Mouse (Mus musculus): ENCODE results near the gene Bcas2. TPM values are rescaled to one million over a fixed set of nuclear protein-coding genes. Genes with fewer than 3 reads are reported as not detected.
A peak's percentile ranks its signal among the peaks of the same experiment; 100 is the strongest.

Bcas2 gene
- polyA plus RNA-seq, 1 experiment = 186 TPM

DNA sequence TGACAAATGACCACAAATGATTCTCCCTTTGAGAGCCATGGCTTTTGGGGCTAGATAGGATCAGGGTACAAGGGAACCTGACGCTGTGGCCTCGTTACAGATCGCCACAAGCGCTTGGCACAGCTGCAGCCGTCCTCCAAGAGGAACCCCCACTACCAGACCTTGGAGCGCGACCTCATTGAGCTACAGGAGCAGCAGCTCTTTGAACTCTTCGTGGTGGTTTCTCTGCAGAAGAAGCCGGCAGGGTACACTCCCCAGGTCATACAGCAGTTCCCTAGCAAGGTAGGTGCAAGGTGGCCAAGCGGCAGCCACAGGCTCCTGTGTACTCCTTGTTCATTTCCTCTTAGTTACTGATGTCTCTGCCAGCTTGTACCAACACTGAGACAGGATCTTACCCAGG, 22.5 kb upstream of the Bcas2 start:
- Histone ChIP-seq H3K27ac (ENCODE audit: insufficient read depth, low read length) (no peak overlapping the region), H3K27me3 (ENCODE audit: control insufficient read depth, insufficient read depth, low read length, poor library complexity, severe bottlenecking) (no peaks in the 10 kb centered on the region), H3K36me3 (ENCODE audit: control insufficient read depth, insufficient read depth, low read length, poor library complexity, severe bottlenecking) (peaks cover 28% of the 10 kb centered on the region), H3K4me1 (ENCODE audit: control insufficient read depth, insufficient read depth, low read length) (peaks cover 2% of the 10 kb centered on the region), H3K4me3 (ENCODE audit: low read depth, low read length) (no peak overlapping the region), H3K9ac (ENCODE audit: low read depth, poor library complexity, severe bottlenecking) (no peak overlapping the region), H3K9me3 (replicated peaks; ENCODE audit: control insufficient read depth, insufficient read depth, low read length, poor library complexity, severe bottlenecking) (no peaks in the 10 kb centered on the region)
- TF ChIP-seq POLR2A (IDR thresholded peaks at IDR 0.05; ENCODE audit: insufficient read depth, low read length) (no peak), EP300 (IDR thresholded peaks at IDR 0.05; ENCODE audit: insufficient read depth, low read depth, low read length) (no peak), CTCF (IDR thresholded peaks at IDR 0.05; ENCODE audit: low read depth, low read length) (no peak)

DNA sequence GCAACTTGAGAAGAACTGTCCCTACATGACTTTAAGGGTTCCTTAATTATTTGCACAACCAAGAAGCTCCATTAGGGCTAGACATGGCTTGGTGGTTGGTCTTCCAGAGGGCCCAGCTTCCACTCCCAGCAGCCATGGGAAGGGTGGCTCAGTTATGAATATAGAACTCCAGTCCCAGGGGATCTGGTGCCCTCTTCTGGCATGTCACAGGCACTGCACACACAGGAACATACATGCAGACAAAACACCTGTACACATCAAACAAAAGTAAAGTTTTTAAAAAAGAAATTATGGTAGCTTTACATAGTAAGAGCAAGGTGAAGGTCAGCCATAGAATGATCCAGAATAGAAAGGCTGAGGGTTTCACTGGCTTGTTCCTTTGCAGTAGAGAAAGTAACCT, 17.7 kb upstream of the Bcas2 start:
- H3K9me3 ChIP-seq (replicated peaks; ENCODE audit: control insufficient read depth, insufficient read depth, low read length, poor library complexity, severe bottlenecking) = no peaks in the 10 kb centered on the region
- H3K36me3 ChIP-seq (ENCODE audit: control insufficient read depth, insufficient read depth, low read length, poor library complexity, severe bottlenecking) = peaks cover 68% of the 10 kb centered on the region
- H3K4me3 ChIP-seq (ENCODE audit: low read depth, low read length) = no peak overlapping the region
- H3K4me1 ChIP-seq (ENCODE audit: control insufficient read depth, insufficient read depth, low read length) = no peaks in the 10 kb centered on the region
- no peak overlapping the region for H3K27ac ChIP-seq (ENCODE audit: insufficient read depth, low read length)
- TF ChIP-seq EP300 (IDR thresholded peaks at IDR 0.05; ENCODE audit: insufficient read depth, low read depth, low read length) (no peak), CTCF (IDR thresholded peaks at IDR 0.05; ENCODE audit: low read depth, low read length) (peak; percentile 67)
- H3K9ac ChIP-seq (ENCODE audit: low read depth, poor library complexity, severe bottlenecking) = no peak overlapping the region
- no peaks in the 10 kb centered on the region for H3K27me3 ChIP-seq (ENCODE audit: control insufficient read depth, insufficient read depth, low read length, poor library complexity, severe bottlenecking)

DNA sequence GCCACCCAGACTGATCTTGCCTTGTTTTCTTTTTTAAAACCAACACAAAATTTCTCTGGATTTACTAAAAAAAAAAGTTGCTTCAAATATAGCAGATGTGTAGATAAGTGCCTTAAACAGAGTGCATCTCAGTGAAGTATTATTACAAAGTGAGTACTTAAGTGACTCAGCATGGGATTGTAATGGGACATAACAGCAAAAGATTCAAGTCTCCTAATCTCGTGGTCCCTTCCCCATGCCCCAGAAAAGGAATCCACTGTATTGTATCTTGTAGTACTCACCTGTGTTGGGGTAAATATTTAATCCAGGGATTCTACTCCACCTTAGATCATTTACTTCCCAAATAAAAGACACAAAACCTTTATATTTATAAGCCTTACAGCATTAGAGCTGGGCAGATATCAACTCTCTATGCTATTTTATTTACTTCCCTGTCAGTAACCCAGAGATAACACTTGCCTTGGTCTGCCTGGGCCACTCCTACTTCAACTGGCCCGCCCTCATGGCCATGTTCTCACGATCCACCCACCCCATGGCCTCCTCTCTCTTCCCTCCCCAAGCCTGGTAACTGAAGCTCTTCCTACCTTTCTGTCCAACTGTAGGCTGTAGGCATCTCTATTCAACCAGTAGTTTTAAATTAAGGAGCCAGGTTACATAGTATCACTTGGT, 12.1 kb upstream of the Bcas2 start:
- TF ChIP-seq EP300 (IDR thresholded peaks at IDR 0.05; ENCODE audit: insufficient read depth, low read depth, low read length) (no peak), CTCF (IDR thresholded peaks at IDR 0.05; ENCODE audit: low read depth, low read length) (no peak), POLR2A (IDR thresholded peaks at IDR 0.05; ENCODE audit: insufficient read depth, low read length) (no peak)
- no peak overlapping the region for H3K9ac ChIP-seq (ENCODE audit: low read depth, poor library complexity, severe bottlenecking)

DNA sequence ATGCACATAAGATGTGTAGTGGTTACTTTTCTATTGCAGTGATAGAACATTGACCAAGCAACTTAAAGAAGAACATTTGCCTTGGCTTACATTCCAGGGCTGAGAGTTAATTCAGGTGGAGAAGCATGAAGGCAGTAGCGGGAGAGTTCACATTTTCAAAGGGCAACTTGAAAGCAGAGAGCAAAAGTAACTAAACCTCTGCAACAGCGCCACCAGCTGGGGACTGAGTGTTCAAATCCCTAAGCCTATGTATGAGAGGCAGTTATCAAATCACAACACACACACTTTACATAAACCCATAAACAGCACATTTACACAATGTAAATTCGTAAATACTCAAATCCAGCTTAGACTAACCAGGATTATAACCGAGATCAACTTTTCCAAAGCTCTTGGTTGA, 1.7 kb upstream of the Bcas2 start:
- H3K27me3 ChIP-seq (ENCODE audit: control insufficient read depth, insufficient read depth, low read length, poor library complexity, severe bottlenecking) = no peaks in the 10 kb centered on the region
- TF ChIP-seq CTCF (IDR thresholded peaks at IDR 0.05; ENCODE audit: low read depth, low read length) (peak; percentile 20), POLR2A (IDR thresholded peaks at IDR 0.05; ENCODE audit: insufficient read depth, low read length) (no peak), EP300 (IDR thresholded peaks at IDR 0.05; ENCODE audit: insufficient read depth, low read depth, low read length) (no peak)
- H3K9ac ChIP-seq (ENCODE audit: low read depth, poor library complexity, severe bottlenecking) = no peak overlapping the region
- peaks cover 39% of the 10 kb centered on the region for H3K36me3 ChIP-seq (ENCODE audit: control insufficient read depth, insufficient read depth, low read length, poor library complexity, severe bottlenecking)
- H3K4me1 ChIP-seq (ENCODE audit: control insufficient read depth, insufficient read depth, low read length) = no peaks in the 10 kb centered on the region
- H3K4me3 ChIP-seq (ENCODE audit: low read depth, low read length) = no peak overlapping the region
- H3K9me3 ChIP-seq (replicated peaks; ENCODE audit: control insufficient read depth, insufficient read depth, low read length, poor library complexity, severe bottlenecking) = no peaks in the 10 kb centered on the region
- no peak overlapping the region for H3K27ac ChIP-seq (ENCODE audit: insufficient read depth, low read length)

More for the DNA sequence above, 12.1 kb upstream of the Bcas2 start:
- H3K36me3 ChIP-seq (ENCODE audit: control insufficient read depth, insufficient read depth, low read length, poor library complexity, severe bottlenecking) = peaks cover 67% of the 10 kb centered on the region
- H3K27me3 ChIP-seq (ENCODE audit: control insufficient read depth, insufficient read depth, low read length, poor library complexity, severe bottlenecking) = no peaks in the 10 kb centered on the region
- H3K4me3 ChIP-seq (ENCODE audit: low read depth, low read length) = no peak overlapping the region
- no peaks in the 10 kb centered on the region for H3K9me3 ChIP-seq (replicated peaks; ENCODE audit: control insufficient read depth, insufficient read depth, low read length, poor library complexity, severe bottlenecking)
- no peaks in the 10 kb centered on the region for H3K4me1 ChIP-seq (ENCODE audit: control insufficient read depth, insufficient read depth, low read length)
- H3K27ac ChIP-seq (ENCODE audit: insufficient read depth, low read length) = no peak overlapping the region

DNA sequence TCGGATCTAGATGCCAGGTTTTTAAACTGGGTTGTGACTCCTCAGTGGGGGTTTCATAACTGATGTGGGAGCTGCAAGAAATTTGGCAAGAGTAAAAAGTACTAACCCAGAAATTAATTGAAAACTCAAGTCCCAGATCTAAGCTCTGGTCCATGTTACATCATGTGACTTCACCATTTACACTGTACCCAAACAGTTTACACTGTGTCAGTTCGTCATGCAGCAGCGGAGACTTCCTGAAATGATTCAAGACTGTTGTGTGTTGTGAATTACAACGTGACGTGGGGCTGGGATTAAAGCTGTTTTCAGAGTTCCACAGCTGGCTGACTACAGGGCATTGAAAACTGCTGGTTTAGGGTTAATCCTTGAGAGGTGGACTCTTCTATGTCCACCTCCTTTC, 1.2 kb downstream of the Bcas2 start:
- Histone ChIP-seq H3K9me3 (replicated peaks; ENCODE audit: control insufficient read depth, insufficient read depth, low read length, poor library complexity, severe bottlenecking) (no peaks in the 10 kb centered on the region), H3K4me1 (ENCODE audit: control insufficient read depth, insufficient read depth, low read length) (no peaks in the 10 kb centered on the region), H3K27ac (ENCODE audit: insufficient read depth, low read length) (no peak overlapping the region), H3K4me3 (ENCODE audit: low read depth, low read length) (peak overlapping the region; percentile 66), H3K27me3 (ENCODE audit: control insufficient read depth, insufficient read depth, low read length, poor library complexity, severe bottlenecking) (no peaks in the 10 kb centered on the region), H3K36me3 (ENCODE audit: control insufficient read depth, insufficient read depth, low read length, poor library complexity, severe bottlenecking) (peaks cover 42% of the 10 kb centered on the region), H3K9ac (ENCODE audit: low read depth, poor library complexity, severe bottlenecking) (peak overlapping the region; percentile 74)
- TF ChIP-seq EP300 (IDR thresholded peaks at IDR 0.05; ENCODE audit: insufficient read depth, low read depth, low read length) = no peak
- no peak for TF ChIP-seq CTCF (IDR thresholded peaks at IDR 0.05; ENCODE audit: low read depth, low read length)
- no peak for TF ChIP-seq POLR2A (IDR thresholded peaks at IDR 0.05; ENCODE audit: insufficient read depth, low read length)

DNA sequence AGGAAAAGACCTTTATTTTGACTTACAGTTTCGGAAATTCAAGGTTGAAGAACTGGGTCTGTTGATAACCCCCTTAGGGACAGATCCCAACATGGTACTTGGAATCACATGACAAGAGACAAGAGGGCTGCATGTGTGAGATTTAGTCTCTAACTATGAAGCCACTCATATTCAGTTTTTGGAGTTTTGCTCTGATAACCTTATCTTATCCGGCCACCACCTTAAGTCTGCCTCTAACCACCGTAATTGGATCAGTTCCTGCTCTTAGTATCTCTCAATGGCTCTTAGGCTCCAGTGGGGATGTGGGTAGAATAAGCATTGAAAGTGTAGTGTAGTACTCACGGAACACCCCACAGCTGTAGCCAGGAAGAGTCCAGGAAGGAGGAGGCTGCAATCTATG, 5.3 kb downstream of the Bcas2 start:
- Histone ChIP-seq H3K9me3 (replicated peaks; ENCODE audit: control insufficient read depth, insufficient read depth, low read length, poor library complexity, severe bottlenecking) (no peaks in the 10 kb centered on the region), H3K27me3 (ENCODE audit: control insufficient read depth, insufficient read depth, low read length, poor library complexity, severe bottlenecking) (no peaks in the 10 kb centered on the region), H3K36me3 (ENCODE audit: control insufficient read depth, insufficient read depth, low read length, poor library complexity, severe bottlenecking) (peaks cover 48% of the 10 kb centered on the region), H3K4me3 (ENCODE audit: low read depth, low read length) (no peak overlapping the region), H3K9ac (ENCODE audit: low read depth, poor library complexity, severe bottlenecking) (no peak overlapping the region), H3K4me1 (ENCODE audit: control insufficient read depth, insufficient read depth, low read length) (no peaks in the 10 kb centered on the region), H3K27ac (ENCODE audit: insufficient read depth, low read length) (no peak overlapping the region)
- TF ChIP-seq EP300 (IDR thresholded peaks at IDR 0.05; ENCODE audit: insufficient read depth, low read depth, low read length) (no peak), POLR2A (IDR thresholded peaks at IDR 0.05; ENCODE audit: insufficient read depth, low read length) (no peak), CTCF (IDR thresholded peaks at IDR 0.05; ENCODE audit: low read depth, low read length) (no peak)

All from ES-Bruce4 (cell line).